Mouse (Mus musculus) embryonic facial prominence, embryonic 15.5 days (tissue): ENCODE results near the gene Polk. TPM values are rescaled to one million over a fixed set of nuclear protein-coding genes. Genes with fewer than 3 reads are reported as not detected.

Source experiments
- ATAC-seq: fragments of 200-750 bp; cut with Nextera tagmentation; 2 replicates; pipeline ENCODE4 v1.8.0; 2017; ENCODE audit warnings: low read depth, moderate TSS enrichment; ENCODE audit not compliant: insufficient number of reproducible peaks, low FRiP score, low TSS enrichment
- H3K27ac ChIP-seq: fragments of 300-500 bp; sonication (generic); replicated peaks from 2 replicates; pipeline ENCODE4 v1.5.1; 2015; ENCODE audit warnings: mild to moderate bottlenecking, inconsistent platforms
- H3K27me3 ChIP-seq: fragments of 300-500 bp; sonication (generic); 2 replicates; pipeline ENCODE4 v1.6.1; 2015; ENCODE audit warnings: inconsistent platforms
- H3K36me3 ChIP-seq: fragments of 300-500 bp; sonication (generic); 2 replicates; pipeline ENCODE4 v1.6.1; 2015; ENCODE audit warnings: mild to moderate bottlenecking, inconsistent platforms
- H3K4me1 ChIP-seq: fragments of 300-500 bp; sonication (generic); 2 replicates; pipeline ENCODE4 v1.6.1; 2015; ENCODE audit warnings: inconsistent platforms
- H3K4me2 ChIP-seq: fragments of 300-500 bp; sonication (generic); replicated peaks from 2 replicates; pipeline ENCODE4 v1.6.1; 2015; ENCODE audit warnings: mild to moderate bottlenecking, inconsistent platforms
- H3K4me3 ChIP-seq: fragments of 300-500 bp; sonication (generic); replicated peaks from 2 replicates; pipeline ENCODE4 v1.5.1; 2015; ENCODE audit warnings: mild to moderate bottlenecking, inconsistent platforms
- H3K9ac ChIP-seq: fragments of 300-500 bp; sonication (generic); 2 replicates; pipeline ENCODE4 v1.6.1; 2015; ENCODE audit warnings: inconsistent platforms
- H3K9me3 ChIP-seq: fragments of 300-500 bp; sonication (generic); replicated peaks from 2 replicates; pipeline ENCODE4 v1.6.1; 2016; ENCODE audit warnings: inconsistent platforms
- WGBS: fragments of 180-500 bp; shearing (Covaris S2); methylation state at CpG from one replicate; pipeline ENCODE4 v1.1.7; 2015; 5-methylcytosine and 5-hydroxymethylcytosine counted together
- polyA plus RNA-seq: library from polyadenylated mRNA; unstranded; fragments of >200 nt; fragmentation: Nextera tagmentation; extraction: Ambion mirVana; gene quantifications from 2 replicates; pipeline ENCODE4 v1.2.1, GENCODE M21; 2015

The Polk gene
- polyA plus RNA-seq, 1 experiment from 2014 or later: 13.3 TPM

GRCm38 (mm10) chr13:96547941-96548340 lies 5.6 kb upstream of the Polk start:
- no peaks in the 10 kb centered on the region for H3K36me3 ChIP-seq
- H3K27ac ChIP-seq: no peak overlapping the region
- H3K4me2 ChIP-seq: no peak overlapping the region
- 62% methylated on average over 4 of the region's 4 CpGs for WGBS
- no peaks in the 10 kb centered on the region for H3K27me3 ChIP-seq
- H3K4me1 ChIP-seq: 0 out of 2 replicates have a peak, but pooled peaks cover 5% of the 10 kb centered on the region
- no peak overlapping the region for H3K4me3 ChIP-seq
- no peak overlapping the region for H3K9ac ChIP-seq
- ATAC-seq: no peak
- no peaks in the 10 kb centered on the region for H3K9me3 ChIP-seq

- H3K4me2 ChIP-seq: no peak overlapping the region
- WGBS: 78% methylated on average over 1 of the region's 1 CpGs
- H3K9ac ChIP-seq: no peak overlapping the region
- no peak for ATAC-seq
- H3K27ac ChIP-seq: no peak overlapping the region
- H3K4me3 ChIP-seq: no peak overlapping the region
- H3K36me3 ChIP-seq: no peaks in the 10 kb centered on the region
- H3K27me3 ChIP-seq: no peaks in the 10 kb centered on the region
- H3K4me1 ChIP-seq: 0 out of 2 replicates have a peak, but pooled peaks cover 5% of the 10 kb centered on the region
- no peaks in the 10 kb centered on the region for H3K9me3 ChIP-seq
Measured at GRCm38 (mm10) chr13:96547250-96547649, 4.9 kb upstream of the Polk start.

DNA sequence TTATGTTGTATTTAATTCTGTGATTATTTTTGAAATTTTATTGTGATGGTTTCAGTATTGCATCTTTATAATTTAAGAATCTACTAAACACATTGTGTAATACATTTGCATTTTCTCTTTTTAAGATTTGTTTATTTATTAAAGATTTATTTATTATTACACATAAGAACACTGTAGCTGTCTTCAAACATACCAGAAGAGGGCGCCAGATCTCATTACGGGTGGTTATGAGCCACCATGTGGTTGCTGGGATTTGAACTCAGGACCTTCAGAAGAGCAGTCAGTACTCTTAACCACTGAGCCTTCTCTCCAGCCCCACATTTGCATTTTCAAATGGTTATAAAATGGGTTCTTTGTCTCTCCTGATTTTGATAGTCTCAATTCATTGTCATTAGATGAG lies 2.1 kb upstream of the Polk start:
- peaks cover 8% of the 10 kb centered on the region for H3K4me1 ChIP-seq
- WGBS: 75% methylated on average over 2 of the region's 2 CpGs

DNA sequence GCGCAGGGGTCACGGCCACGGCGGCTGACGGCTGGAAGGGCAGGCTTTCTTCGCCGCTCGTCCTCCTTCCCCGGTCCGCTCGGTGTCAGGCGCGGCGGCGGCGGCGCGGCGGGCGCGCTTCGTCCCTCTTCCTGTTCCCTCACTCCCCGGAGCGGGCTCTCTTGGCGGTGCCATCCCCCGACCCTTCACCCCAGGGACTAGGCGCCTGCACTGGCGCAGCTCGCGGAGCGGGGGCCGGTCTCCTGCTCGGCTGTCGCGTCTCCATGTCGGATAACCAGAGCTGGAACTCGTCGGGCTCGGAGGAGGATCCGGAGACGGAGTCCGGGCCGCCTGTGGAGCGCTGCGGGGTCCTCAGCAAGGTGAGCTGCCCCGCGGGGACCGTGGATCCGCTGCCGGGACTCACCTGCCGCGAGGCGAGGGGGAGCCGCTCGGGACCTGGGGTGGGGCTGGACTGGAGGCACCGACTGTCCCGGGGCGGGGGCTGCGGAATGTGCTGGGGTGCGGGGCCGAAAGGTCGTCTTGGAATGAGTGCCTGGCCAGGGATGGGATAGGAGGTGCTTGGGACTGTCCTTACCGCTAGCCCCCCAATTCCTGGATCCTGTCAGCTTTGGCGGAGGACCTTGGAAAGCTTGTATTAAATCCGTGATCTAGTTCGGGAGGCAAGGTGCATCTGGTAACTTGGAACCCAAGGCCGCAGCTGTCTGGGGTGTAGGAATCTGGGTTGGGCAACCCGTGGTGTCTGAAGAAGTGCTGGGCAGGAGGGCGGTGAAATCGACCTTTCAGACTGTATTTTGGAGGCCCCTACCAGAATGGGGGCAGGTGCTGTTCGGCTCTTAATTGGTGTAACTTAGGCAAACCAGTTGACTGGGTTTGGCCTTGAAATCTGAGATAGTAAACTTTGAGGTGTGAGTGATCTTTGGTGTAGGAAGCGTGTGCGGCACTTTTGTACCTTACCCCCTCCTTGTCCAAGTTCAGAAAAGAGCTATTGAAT lies 817 bp upstream of the Polk start:
- peak overlapping the region; percentile 69 for H3K4me2 ChIP-seq
- peaks cover 8% of the 10 kb centered on the region for H3K4me1 ChIP-seq
- H3K27me3 ChIP-seq: no peaks in the 10 kb centered on the region
- no peaks in the 10 kb centered on the region for H3K9me3 ChIP-seq
- peak overlapping the region; percentile 97 for H3K4me3 ChIP-seq
- no peaks in the 10 kb centered on the region for H3K36me3 ChIP-seq
- peak overlapping the region; percentile 91 for H3K27ac ChIP-seq
- WGBS: under 1% methylated on average over 67 of the region's 73 CpGs
- H3K9ac ChIP-seq: peak overlapping the region; percentile 87
- peak; percentile 27; the same call in 1 of the 2 replicates for ATAC-seq

More for the DNA sequence above, 2.1 kb upstream of the Polk start:
- ATAC-seq: no peak
- Histone ChIP-seq H3K36me3 (no peaks in the 10 kb centered on the region), H3K27me3 (no peaks in the 10 kb centered on the region), H3K9me3 (no peaks in the 10 kb centered on the region), H3K9ac (no peak overlapping the region), H3K4me2 (no peak overlapping the region), H3K27ac (no peak overlapping the region), H3K4me3 (no peak overlapping the region)

DNA sequence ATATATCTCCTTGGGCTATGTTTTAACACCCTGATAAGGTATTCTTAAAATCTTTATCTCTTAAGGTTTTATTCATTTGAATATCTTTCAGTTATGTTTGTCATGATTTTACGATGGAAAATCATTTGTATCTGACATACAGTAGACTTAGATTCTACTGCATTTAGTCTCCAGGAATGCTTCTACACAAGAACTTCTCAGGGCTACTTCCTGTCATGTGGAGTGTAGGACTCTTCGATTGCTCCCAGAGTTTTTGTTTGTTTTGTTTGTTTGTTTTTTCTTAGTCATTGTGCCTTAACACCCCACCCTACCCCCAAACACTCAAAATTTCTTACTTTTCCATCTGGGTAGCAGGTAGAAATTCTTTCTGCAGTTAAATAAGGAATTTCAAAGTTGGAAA lies 998 bp downstream of the Polk start:
- no peaks in the 10 kb centered on the region for H3K9me3 ChIP-seq

GRCm38 (mm10) chr13:96538103-96538502 lies 4.3 kb downstream of the Polk start:
- H3K9me3 ChIP-seq: no peaks in the 10 kb centered on the region
- H3K36me3 ChIP-seq: no peaks in the 10 kb centered on the region
- no peak overlapping the region for H3K4me3 ChIP-seq
- no peak overlapping the region for H3K27ac ChIP-seq
- WGBS: 74% methylated on average over 3 of the region's 3 CpGs
- ATAC-seq: no peak
- H3K9ac ChIP-seq: no peak overlapping the region
- H3K4me1 ChIP-seq: peaks cover 4% of the 10 kb centered on the region
- no peak overlapping the region for H3K4me2 ChIP-seq
- no peaks in the 10 kb centered on the region for H3K27me3 ChIP-seq

More for the DNA sequence above, 998 bp downstream of the Polk start:
- H3K27me3 ChIP-seq: no peaks in the 10 kb centered on the region
- WGBS: 32% methylated on average over 2 of the region's 2 CpGs
- no peaks in the 10 kb centered on the region for H3K36me3 ChIP-seq
- H3K4me2 ChIP-seq: peak overlapping the region; percentile 69
- peak overlapping the region; percentile 97 for H3K4me3 ChIP-seq
- no peak overlapping the region for H3K27ac ChIP-seq
- peaks cover 8% of the 10 kb centered on the region for H3K4me1 ChIP-seq
- no peak for ATAC-seq
- H3K9ac ChIP-seq: 0 out of 2 replicates have a peak overlapping the region, but pooled peaks have one; percentile 23

- Histone ChIP-seq H3K36me3 (no peaks in the 10 kb centered on the region), H3K4me3 (no peak overlapping the region), H3K9me3 (no peaks in the 10 kb centered on the region), H3K9ac (no peak overlapping the region), H3K27ac (no peak overlapping the region), H3K27me3 (no peaks in the 10 kb centered on the region), H3K4me2 (no peak overlapping the region), H3K4me1 (peaks cover 10% of the 10 kb centered on the region)
- 74% methylated on average over 5 of the region's 5 CpGs for WGBS
- ATAC-seq: no peak
Measured at GRCm38 (mm10) chr13:96536821-96537572, 5.4 kb downstream of the Polk start.

- WGBS: 44% methylated on average over 2 of the region's 2 CpGs
- 0 out of 2 replicates have a peak, but pooled peaks cover 1% of the 10 kb centered on the region for H3K36me3 ChIP-seq
- H3K27me3 ChIP-seq: no peaks in the 10 kb centered on the region
- no peak overlapping the region for H3K27ac ChIP-seq
- no peak for ATAC-seq
- no peak overlapping the region for H3K9ac ChIP-seq
- no peak overlapping the region for H3K4me2 ChIP-seq
- no peaks in the 10 kb centered on the region for H3K9me3 ChIP-seq
- peaks cover 15% of the 10 kb centered on the region; the same call in 1 of the 2 replicates for H3K4me1 ChIP-seq
- no peak overlapping the region for H3K4me3 ChIP-seq
Measured at GRCm38 (mm10) chr13:96533742-96534141, 8.6 kb downstream of the Polk start.

- H3K27ac ChIP-seq: no peak overlapping the region
- ATAC-seq: no peak
- WGBS: 78% methylated on average over 6 of the region's 6 CpGs
- H3K9ac ChIP-seq: no peak overlapping the region
- no peak overlapping the region for H3K4me3 ChIP-seq
- H3K9me3 ChIP-seq: no peaks in the 10 kb centered on the region
- H3K4me1 ChIP-seq: peaks cover 18% of the 10 kb centered on the region; the same call in 1 of the 2 replicates
- 0 out of 2 replicates have a peak, but pooled peaks cover 2% of the 10 kb centered on the region for H3K36me3 ChIP-seq
- no peak overlapping the region for H3K4me2 ChIP-seq
- no peaks in the 10 kb centered on the region for H3K27me3 ChIP-seq
Measured at GRCm38 (mm10) chr13:96532176-96532575, 10.2 kb downstream of the Polk start.

- H3K4me3 ChIP-seq: no peak overlapping the region
- WGBS: 62% methylated on average over 9 of the region's 9 CpGs
- H3K4me1 ChIP-seq: peaks cover 18% of the 10 kb centered on the region; the same call in 1 of the 2 replicates
- H3K4me2 ChIP-seq: no peak overlapping the region
- H3K9me3 ChIP-seq: no peaks in the 10 kb centered on the region
- no peaks in the 10 kb centered on the region for H3K27me3 ChIP-seq
- no peak overlapping the region for H3K9ac ChIP-seq
- 0 out of 2 replicates have a peak, but pooled peaks cover 2% of the 10 kb centered on the region for H3K36me3 ChIP-seq
- H3K27ac ChIP-seq: peak overlapping the region; percentile 36
- no peak for ATAC-seq
Measured at GRCm38 (mm10) chr13:96530064-96530463, 12.3 kb downstream of the Polk start.

- no peak overlapping the region for H3K4me3 ChIP-seq
- H3K9ac ChIP-seq: no peak overlapping the region
- 0 out of 2 replicates have a peak, but pooled peaks cover 2% of the 10 kb centered on the region for H3K36me3 ChIP-seq
- ATAC-seq: no peak
- peaks cover 18% of the 10 kb centered on the region; the same call in 1 of the 2 replicates for H3K4me1 ChIP-seq
- no peaks in the 10 kb centered on the region for H3K27me3 ChIP-seq
- H3K4me2 ChIP-seq: no peak overlapping the region
- H3K9me3 ChIP-seq: no peaks in the 10 kb centered on the region
- 86% methylated on average over 3 of the region's 3 CpGs for WGBS
- H3K27ac ChIP-seq: no peak overlapping the region
Measured at GRCm38 (mm10) chr13:96529542-96529941, 12.8 kb downstream of the Polk start.
